Mouse (Mus musculus) hindbrain, postnatal 0 days (tissue): Measurements from ENCODE around the gene Tns3. TPM values are rescaled to one million over a fixed set of nuclear protein-coding genes. Genes with fewer than 3 reads are reported as not detected.
A peak's percentile ranks its signal among the peaks of the same experiment; 100 is the strongest.

Experiments used
- ATAC-seq: fragments of 200-750 bp; cut with Nextera tagmentation; 2 replicates; pipeline ENCODE4 v1.8.0; 2017; ENCODE audit warnings: mild to moderate bottlenecking, moderate TSS enrichment, moderate library complexity
- DNase-seq: peaks from one replicate; pipeline ENCODE4 v3.0.0-alpha.2; 2015; ENCODE audit warnings: low spot score
- H3K27ac ChIP-seq: fragments of 300-500 bp; sonication (generic); 2 replicates; pipeline ENCODE4 v1.5.1; 2014; ENCODE audit warnings: mild to moderate bottlenecking
- H3K27me3 ChIP-seq: fragments of 300-500 bp; sonication (generic); 2 replicates; pipeline ENCODE4 v1.6.1; 2014; ENCODE audit warnings: low read length, mixed read lengths; ENCODE audit not compliant: insufficient read depth
- H3K36me3 ChIP-seq: fragments of 300-500 bp; sonication (generic); 2 replicates; pipeline ENCODE4 v1.6.1; 2014; ENCODE audit warnings: low read length, mixed read lengths; ENCODE audit not compliant: insufficient read depth
- H3K4me1 ChIP-seq: fragments of 300-500 bp; sonication (generic); 2 replicates; pipeline ENCODE4 v1.6.1; 2014; ENCODE audit warnings: antibody characterized with exemption, low read length, mixed read lengths; ENCODE audit not compliant: insufficient read depth
- H3K4me2 ChIP-seq: fragments of 300-500 bp; sonication (generic); 2 replicates; pipeline ENCODE4 v1.6.1; 2014; ENCODE audit warnings: low read depth, mild to moderate bottlenecking, low read length, moderate library complexity, mixed read lengths
- H3K4me3 ChIP-seq: fragments of 300-500 bp; sonication (generic); 2 replicates; pipeline ENCODE4 v1.5.1; 2014; ENCODE audit warnings: low read length
- H3K9ac ChIP-seq: fragments of 300-500 bp; sonication (generic); replicated peaks from 2 replicates; pipeline ENCODE4 v1.6.1; 2014; ENCODE audit warnings: mild to moderate bottlenecking, low read length, moderate library complexity, mixed read lengths
- H3K9me3 ChIP-seq: fragments of 300-500 bp; sonication (generic); 2 replicates; pipeline ENCODE4 v1.6.1; 2016; ENCODE audit warnings: low read length, mixed read lengths
- CTCF ChIP-seq: IDR thresholded peaks from 2 replicates; pipeline ENCODE4 v1.5.1; 2016; ENCODE audit warnings: antibody characterized with exemption, control low read depth, low read depth
- WGBS: fragments of 180-500 bp; shearing (Covaris S2); extraction: QIAGEN DNeasy Blood & Tissue Kit; methylation state at CpG from one replicate; pipeline ENCODE4 v1.1.7; 2014; 5-methylcytosine and 5-hydroxymethylcytosine counted together
- polyA plus RNA-seq: library from polyadenylated mRNA; unstranded; fragments of >200 nt; fragmentation: Nextera tagmentation; extraction: Ambion mirVana; gene quantifications from 2 replicates; pipeline ENCODE4 v1.2.1, GENCODE M21; 2015
- total RNA-seq: library from RNA; depleted of rRNA; stranded (reverse); fragments of >200 nt; gene quantifications from 2 replicates; pipeline ENCODE4 v1.2.3, GENCODE M21; 2014

The Tns3 gene
- total and polyA plus RNA-seq, 2 experiments from 2014 or later, result 8.2 to 63.6 TPM

DNA sequence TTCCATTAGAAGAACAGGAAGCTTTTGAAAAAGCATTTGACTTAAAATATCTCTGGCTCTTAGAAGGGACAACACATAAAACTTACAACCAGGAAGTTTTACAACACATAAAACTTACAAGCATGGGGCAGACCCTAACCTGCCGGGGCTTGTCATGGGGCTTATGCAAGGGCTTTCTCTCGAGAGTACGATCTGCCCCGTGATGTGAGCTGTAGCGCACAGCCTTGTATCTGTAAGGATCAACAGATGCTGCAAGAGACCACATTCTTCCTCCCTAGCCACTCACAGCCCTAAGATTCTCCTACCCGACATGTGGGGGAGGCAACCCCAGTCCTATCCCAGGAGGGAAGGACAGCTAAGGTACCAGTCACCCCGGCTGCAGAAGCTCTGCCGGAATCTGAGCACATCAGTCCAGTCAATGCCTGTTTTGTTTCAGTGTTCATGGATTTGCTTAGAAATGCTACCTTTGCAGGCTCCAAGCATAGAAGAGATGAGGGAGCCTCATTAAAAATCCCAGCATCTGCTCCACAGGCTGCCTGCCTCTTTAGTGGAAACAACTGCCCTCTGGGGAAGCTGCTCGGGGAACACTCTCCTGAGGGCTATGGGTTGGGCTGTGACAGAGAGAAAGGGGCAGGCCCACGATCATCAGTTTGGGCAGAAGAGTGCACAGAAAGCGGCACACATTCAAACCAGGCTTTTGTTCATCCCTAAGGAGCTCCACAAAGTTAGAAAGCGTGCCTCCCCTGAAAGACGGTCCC is 196.8 kb downstream of the Tns3 start:
- Histone ChIP-seq H3K27ac (peak overlapping the region; percentile 68), H3K4me2 (peak overlapping the region; percentile 64), H3K4me3 (peak overlapping the region; percentile 38), H3K9me3 (no peaks in the 10 kb centered on the region), H3K9ac (peak overlapping the region; percentile 55), H3K4me1 (peaks cover 12% of the 10 kb centered on the region), H3K27me3 (no peaks in the 10 kb centered on the region), H3K36me3 (no peaks in the 10 kb centered on the region)
- TF ChIP-seq CTCF, result no peak
- DNase-seq, result no peak
- 26% methylated on average over 13 of the region's 13 CpGs for WGBS
- ATAC-seq, result peak; percentile 22

DNA sequence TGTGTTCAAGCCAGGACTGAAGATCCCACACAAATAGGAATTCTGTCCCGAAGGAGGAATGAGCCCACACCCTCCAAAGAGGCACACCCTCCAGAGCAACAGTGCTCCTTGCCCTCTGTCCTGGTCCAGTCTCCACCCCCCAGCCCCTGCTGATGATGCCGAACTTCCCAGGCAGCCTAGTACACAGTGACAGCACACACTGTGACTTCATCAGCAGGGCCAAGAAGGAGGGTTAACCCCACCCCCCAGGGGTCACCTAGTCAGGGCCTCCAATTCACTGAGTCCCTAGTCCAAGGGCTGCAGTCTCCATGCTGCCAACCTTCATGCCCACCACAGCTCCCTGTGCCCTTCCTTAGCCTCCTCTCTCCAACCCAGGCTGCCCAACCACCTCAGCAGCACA is 200.5 kb downstream of the Tns3 start:
- no peaks in the 10 kb centered on the region for H3K36me3 ChIP-seq
- no peak overlapping the region for H3K27ac ChIP-seq
- TF ChIP-seq CTCF, result no peak
- no peak overlapping the region for H3K4me2 ChIP-seq
- H3K4me3 ChIP-seq, result no peak overlapping the region
- H3K27me3 ChIP-seq, result no peaks in the 10 kb centered on the region
- no peak overlapping the region for H3K9ac ChIP-seq
- DNase-seq (no peak), ATAC-seq (no peak)
- no peaks in the 10 kb centered on the region for H3K9me3 ChIP-seq
- peaks cover 12% of the 10 kb centered on the region for H3K4me1 ChIP-seq
- WGBS, result 76% methylated on average over 2 of the region's 2 CpGs

GRCm38 (mm10) chr11:8462827-8463405 is 201.4 kb downstream of the Tns3 start:
- Histone ChIP-seq H3K36me3 (no peaks in the 10 kb centered on the region), H3K9me3 (no peaks in the 10 kb centered on the region), H3K9ac (no peak overlapping the region), H3K4me3 (no peak overlapping the region), H3K27me3 (no peaks in the 10 kb centered on the region), H3K27ac (no peak overlapping the region), H3K4me2 (no peak overlapping the region), H3K4me1 (peaks cover 10% of the 10 kb centered on the region)
- DNase-seq, result peak; percentile 57
- no peak for TF ChIP-seq CTCF
- no peak for ATAC-seq
- 54% methylated on average over 3 of the region's 3 CpGs for WGBS

- DNase-seq (no peak), ATAC-seq (no peak)
- Histone ChIP-seq H3K27ac (no peak overlapping the region), H3K27me3 (no peaks in the 10 kb centered on the region), H3K4me2 (no peak overlapping the region), H3K9ac (no peak overlapping the region), H3K4me3 (no peak overlapping the region), H3K9me3 (no peaks in the 10 kb centered on the region), H3K4me1 (peaks cover 26% of the 10 kb centered on the region), H3K36me3 (no peaks in the 10 kb centered on the region)
- 86% methylated on average over 4 of the region's 4 CpGs for WGBS
- TF ChIP-seq CTCF, result no peak
Measured at GRCm38 (mm10) chr11:8460835-8461234, 203.5 kb downstream of the Tns3 start.

GRCm38 (mm10) chr11:8457951-8458350 is 206.4 kb downstream of the Tns3 start:
- WGBS, result 30% methylated on average over 5 of the region's 5 CpGs
- TF ChIP-seq CTCF, result no peak
- DNase-seq, result peak; percentile 61

GRCm38 (mm10) chr11:8456586-8457285 is 207.6 kb downstream of the Tns3 start:
- WGBS, result 25% methylated on average over 9 of the region's 9 CpGs
- Histone ChIP-seq H3K27ac (peak overlapping the region; percentile 51), H3K9me3 (no peaks in the 10 kb centered on the region), H3K4me2 (0 out of 2 replicates have a peak overlapping the region, but pooled peaks have one; percentile 13), H3K27me3 (no peaks in the 10 kb centered on the region), H3K36me3 (peaks cover 4% of the 10 kb centered on the region; the same call in 1 of the 2 replicates), H3K4me1 (peaks cover 36% of the 10 kb centered on the region), H3K4me3 (no peak overlapping the region), H3K9ac (no peak overlapping the region)
- peak; percentile 45 for TF ChIP-seq CTCF
- peak; percentile 67 for ATAC-seq
- DNase-seq, result peak; percentile 65

More at GRCm38 (mm10) chr11:8457951-8458350, 206.4 kb downstream of the Tns3 start:
- Histone ChIP-seq H3K4me1 (peaks cover 36% of the 10 kb centered on the region), H3K36me3 (0 out of 2 replicates have a peak, but pooled peaks cover under 1% of the 10 kb centered on the region), H3K4me2 (no peak overlapping the region), H3K27me3 (no peaks in the 10 kb centered on the region), H3K9me3 (no peaks in the 10 kb centered on the region), H3K27ac (peak overlapping the region; percentile 51), H3K4me3 (no peak overlapping the region), H3K9ac (no peak overlapping the region)
- peak; percentile 64 for ATAC-seq
